22 mouse cellular contexts compared by ENCODE assay signal in genomic region chr3:109327128-109327527, GRCm38 (mm10). TPM values are rescaled to one million over a fixed set of nuclear protein-coding genes. Genes with fewer than 3 reads are reported as not detected.
DNase-seq lines count a peak whose midpoint lies in the region; ATAC-seq and TF ChIP-seq lines count a peak whose summit lies in the region.
"Had no signal": no experiment of that assay in that cellular context is flagged by ENCODE, and none has a peak within 500 bp of the region (broad histone marks: within the 10 kb centered on the region; RNA-seq: fewer than 3 reads in every experiment).

No protein-coding gene starts in this region.

- no peak overlapping the region for H3K4me3 ChIP-seq in forebrain, embryonic 16.5 days (replicated peaks; ENCODE audit: low read length)
- no peak overlapping the region for H3K4me3 ChIP-seq in forebrain, embryonic 15.5 days
- no peak overlapping the region for H3K4me3 ChIP-seq in midbrain, embryonic 14.5 days (replicated peaks; ENCODE audit: low read depth, low read length)
- H3K4me3 ChIP-seq in midbrain, postnatal 0 days (ENCODE audit: low read depth, low read length): no peak overlapping the region
- H3K4me3 ChIP-seq: embryonic facial prominence, embryonic 13.5 days; embryonic facial prominence, embryonic 15.5 days; erythroblast, embryonic 14.5 days; forebrain, embryonic 12.5 days; gastrocnemius, adult 2 months had no signal

- H3K4me1 ChIP-seq in forebrain, embryonic 16.5 days (replicated peaks; ENCODE audit: control insufficient read depth, insufficient read depth, low read length): 0 out of 2 replicates have a peak, but pooled peaks cover 2% of the 10 kb centered on the region
- no peaks in the 10 kb centered on the region for H3K4me1 ChIP-seq in forebrain, embryonic 15.5 days
- no peaks in the 10 kb centered on the region for H3K4me1 ChIP-seq in midbrain, embryonic 14.5 days (ENCODE audit: control insufficient read depth, insufficient read depth, low read length)
- H3K4me1 ChIP-seq in midbrain, postnatal 0 days (ENCODE audit: insufficient read depth, low read length): no peaks in the 10 kb centered on the region
- H3K4me1 ChIP-seq: embryonic facial prominence, embryonic 13.5 days; embryonic facial prominence, embryonic 15.5 days; forebrain, embryonic 12.5 days had no signal

- 42% methylated on average over 3 of the region's 3 CpGs for WGBS in forebrain, embryonic 16.5 days
- 45% methylated on average over 3 of the region's 3 CpGs for WGBS in forebrain, embryonic 15.5 days
- WGBS in midbrain, embryonic 14.5 days: 56% methylated on average over 3 of the region's 3 CpGs
- 45% methylated on average over 3 of the region's 3 CpGs for WGBS in midbrain, postnatal 0 days

- no peak for TF ChIP-seq POLR2A in brain, embryonic 14.5 days (IDR thresholded peaks at IDR 0.05; ENCODE audit: borderline replicate concordance, extremely low read depth, insufficient read depth, insufficient read length, poor library complexity, severe bottlenecking)

- TF ChIP-seq CTCF in midbrain, postnatal 0 days (IDR thresholded peaks at IDR 0.05): no peak
- no peak for TF ChIP-seq CTCF in brain, embryonic 14.5 days (IDR thresholded peaks at IDR 0.05; ENCODE audit: borderline replicate concordance, extremely low read depth, insufficient read depth, insufficient read length)

- H3K36me3 ChIP-seq in forebrain, embryonic 16.5 days (ENCODE audit: control insufficient read depth, insufficient read depth): no peaks in the 10 kb centered on the region
- H3K36me3 ChIP-seq in forebrain, embryonic 15.5 days: no peaks in the 10 kb centered on the region
- no peaks in the 10 kb centered on the region for H3K36me3 ChIP-seq in midbrain, embryonic 14.5 days (ENCODE audit: control insufficient read depth, insufficient read depth, low read length)
- no peaks in the 10 kb centered on the region for H3K36me3 ChIP-seq in midbrain, postnatal 0 days (ENCODE audit: insufficient read depth, low read length)
- H3K36me3 ChIP-seq: embryonic facial prominence, embryonic 13.5 days; embryonic facial prominence, embryonic 15.5 days; forebrain, embryonic 12.5 days had no signal

- H3K9ac ChIP-seq in forebrain, embryonic 16.5 days (replicated peaks; ENCODE audit: low read depth, low read length): no peak overlapping the region
- H3K9ac ChIP-seq in forebrain, embryonic 15.5 days (replicated peaks): no peak overlapping the region
- H3K9ac ChIP-seq in midbrain, embryonic 14.5 days (replicated peaks; ENCODE audit: low read length): no peak overlapping the region
- H3K9ac ChIP-seq in midbrain, postnatal 0 days (replicated peaks; ENCODE audit: low read length, poor library complexity, severe bottlenecking): no peak overlapping the region
- H3K9ac ChIP-seq: embryonic facial prominence, embryonic 13.5 days; embryonic facial prominence, embryonic 15.5 days; forebrain, embryonic 12.5 days had no signal

- DNase-seq in frontal cortex, postnatal 14 days (ENCODE audit: low spot score in 2 of 2): no peak
- DNase-seq in midbrain, embryonic 14.5 days: no peak
- no peak for DNase-seq in midbrain, postnatal 0 days (ENCODE audit: low spot score)
- DNase-seq in brain, embryonic 14.5 days (ENCODE audit: low read depth): peak; percentile 36
- no peak for DNase-seq in cerebellum, adult 9-10 months
- DNase-seq: adrenal gland, adult 2 months; adrenal gland, postnatal 10 days; adrenal gland, postnatal 25 days; cerebellum, adult 11 months; cerebellum, adult 18-20 months; cerebellum, adult 8-10 months; cerebellum, postnatal 10 days; cerebellum, postnatal 25 days; gastrocnemius, adult 2 months had no signal

- no peaks in the 10 kb centered on the region for H3K9me3 ChIP-seq in forebrain, embryonic 16.5 days (ENCODE audit: control insufficient read depth, low read length)
- H3K9me3 ChIP-seq in forebrain, embryonic 15.5 days: no peaks in the 10 kb centered on the region
- no peaks in the 10 kb centered on the region for H3K9me3 ChIP-seq in midbrain, embryonic 14.5 days (ENCODE audit: control insufficient read depth, low read length)
- H3K9me3 ChIP-seq in midbrain, postnatal 0 days (ENCODE audit: low read length): no peaks in the 10 kb centered on the region
- H3K9me3 ChIP-seq: embryonic facial prominence, embryonic 15.5 days; forebrain, embryonic 12.5 days had no signal

- H3K27ac ChIP-seq in forebrain, embryonic 16.5 days (ENCODE audit: low read length): no peak overlapping the region
- H3K27ac ChIP-seq in forebrain, embryonic 15.5 days (replicated peaks): no peak overlapping the region
- H3K27ac ChIP-seq in midbrain, embryonic 14.5 days (replicated peaks; ENCODE audit: low read depth, low read length): 0 out of 2 replicates have a peak overlapping the region, but pooled peaks have one; percentile 8
- no peak overlapping the region for H3K27ac ChIP-seq in midbrain, postnatal 0 days (ENCODE audit: low read depth, low read length)
- H3K27ac ChIP-seq: embryonic facial prominence, embryonic 13.5 days; embryonic facial prominence, embryonic 15.5 days; forebrain, embryonic 12.5 days; gastrocnemius, adult 2 months had no signal

- ATAC-seq in forebrain, embryonic 16.5 days: 0 out of 2 replicates have a peak, but pooled peaks have one; percentile 49
- ATAC-seq in forebrain, embryonic 15.5 days (replicated peaks): no peak
- ATAC-seq in frontal cortex, adult (ENCODE audit: low TSS enrichment): peak; percentile 72
- no peak for ATAC-seq in midbrain, embryonic 14.5 days (ENCODE audit: low FRiP score, low TSS enrichment)
- ATAC-seq in midbrain, postnatal 0 days (ENCODE audit: low FRiP score): no peak

- H3K27me3 ChIP-seq in forebrain, embryonic 16.5 days (replicated peaks; ENCODE audit: control insufficient read depth, insufficient read depth, low read length): no peaks in the 10 kb centered on the region
- no peaks in the 10 kb centered on the region for H3K27me3 ChIP-seq in forebrain, embryonic 15.5 days
- H3K27me3 ChIP-seq in midbrain, embryonic 14.5 days (ENCODE audit: control insufficient read depth, insufficient read depth, low read length): no peaks in the 10 kb centered on the region
- H3K27me3 ChIP-seq in midbrain, postnatal 0 days (ENCODE audit: insufficient read depth, low read length): no peaks in the 10 kb centered on the region
- H3K27me3 ChIP-seq: embryonic facial prominence, embryonic 13.5 days; embryonic facial prominence, embryonic 15.5 days; forebrain, embryonic 12.5 days had no signal

- no peak overlapping the region for H3K4me2 ChIP-seq in forebrain, embryonic 16.5 days (ENCODE audit: low read length)
- H3K4me2 ChIP-seq in forebrain, embryonic 15.5 days (replicated peaks): no peak overlapping the region
- H3K4me2 ChIP-seq in midbrain, embryonic 14.5 days (ENCODE audit: low read length): no peak overlapping the region
- H3K4me2 ChIP-seq in midbrain, postnatal 0 days (ENCODE audit: low read depth, low read length, poor library complexity, severe bottlenecking): no peak overlapping the region
- H3K4me2 ChIP-seq: embryonic facial prominence, embryonic 13.5 days; embryonic facial prominence, embryonic 15.5 days; forebrain, embryonic 12.5 days had no signal

RNA-seq across cellular contexts. Expression of gene Vav3, which starts 13.3 kb away (rescaled TPM):
- 6.3 and 7.9 TPM in 2 replicates for polyA plus RNA-seq in forebrain, embryonic 16.5 days (2015; fragmentation: Nextera tagmentation; extraction: Ambion mirVana)
- 6.2 and 6.6 TPM in 2 replicates for polyA plus RNA-seq in forebrain, embryonic 15.5 days (2015; fragmentation: Nextera tagmentation; extraction: Ambion mirVana)
- 29.1 and 37.3 TPM in 2 replicates for polyA plus RNA-seq in midbrain, embryonic 14.5 days (2014; fragmentation: Nextera tagmentation; extraction: Ambion mirVana)
- 9.2 and 13.6 TPM in 2 replicates for total RNA-seq in midbrain, postnatal 0 days (2014; rRNA removed)
- polyA plus RNA-seq in midbrain, postnatal 0 days (2015; fragmentation: Nextera tagmentation; extraction: Ambion mirVana): 8.3 and 11.6 TPM in 2 replicates
- polyA plus RNA-seq in brain, embryonic 14.5 days (2012; rRNA removed): 9.0 and 15.7 TPM in 2 replicates
- total RNA-seq: MEL had no signal
- polyA plus RNA-seq: erythroblast, embryonic 14.5 days had no signal

Comparison
In these comparisons a context has a peak if more than half of its experiments do, and no peak if none do; other contexts are left out.
1. ATAC-seq: peak in forebrain, embryonic 16.5 days (single experiment) and frontal cortex, adult (single experiment); none in forebrain, embryonic 15.5 days (single experiment), midbrain, embryonic 14.5 days (single experiment) and midbrain, postnatal 0 days (single experiment).